Mouse (Mus musculus) lung, postnatal 0 days (tissue): Measurements from ENCODE around the gene B430306N03Rik. TPM values are rescaled to one million over a fixed set of nuclear protein-coding genes. Genes with fewer than 3 reads are reported as not detected.

Source experiments
- ATAC-seq: fragments of 200-750 bp; cut with Nextera tagmentation; 2 replicates; pipeline ENCODE4 v1.8.0; 2017; ENCODE audit warnings: moderate library complexity
- DNase-seq: peaks from one replicate; pipeline ENCODE4 v3.0.0-alpha.2; 2016; ENCODE audit warnings: low spot score
- H3K27ac ChIP-seq: fragments of 300-500 bp; sonication (generic); 2 replicates; pipeline ENCODE4 v1.5.1; 2014; ENCODE audit warnings: antibody characterized with exemption, mild to moderate bottlenecking, low read length, mixed read lengths
- H3K27me3 ChIP-seq: fragments of 300-500 bp; sonication (generic); replicated peaks from 2 replicates; pipeline ENCODE4 v1.6.1; 2014; ENCODE audit warnings: low read length, mixed read lengths; ENCODE audit not compliant: insufficient read depth
- H3K36me3 ChIP-seq: fragments of 300-500 bp; sonication (generic); 2 replicates; pipeline ENCODE4 v1.6.1; 2014; ENCODE audit warnings: low read length, mixed read lengths; ENCODE audit not compliant: insufficient read depth
- H3K4me1 ChIP-seq: fragments of 300-500 bp; sonication (generic); 2 replicates; pipeline ENCODE4 v1.6.1; 2014; ENCODE audit warnings: antibody characterized with exemption, low read depth, low read length, mixed read lengths; ENCODE audit not compliant: insufficient read depth
- H3K4me2 ChIP-seq: fragments of 300-500 bp; sonication (generic); replicated peaks from 2 replicates; pipeline ENCODE4 v1.6.1; 2014; ENCODE audit warnings: low read depth, mild to moderate bottlenecking, low read length, moderate library complexity, mixed read lengths
- H3K4me3 ChIP-seq: fragments of 300-500 bp; sonication (generic); 2 replicates; pipeline ENCODE4 v1.5.1; 2014; ENCODE audit warnings: low read depth, low read length
- H3K9ac ChIP-seq: fragments of 300-500 bp; sonication (generic); replicated peaks from 2 replicates; pipeline ENCODE4 v1.6.1; 2014; ENCODE audit warnings: low read depth, mild to moderate bottlenecking
- H3K9me3 ChIP-seq: fragments of 300-500 bp; sonication (generic); 2 replicates; pipeline ENCODE4 v1.6.1; 2016; ENCODE audit warnings: low read length, mixed read lengths
- CTCF ChIP-seq: IDR thresholded peaks from 2 replicates; pipeline ENCODE4 v1.5.1; 2016; ENCODE audit warnings: antibody characterized with exemption, mild to moderate bottlenecking
- EP300 ChIP-seq: IDR thresholded peaks from 2 replicates; pipeline ENCODE4 v1.6.1; 2016; ENCODE audit warnings: antibody characterized with exemption, mild to moderate bottlenecking, control low read depth
- WGBS: fragments of 180-500 bp; shearing (Covaris S2); extraction: QIAGEN DNeasy Blood & Tissue Kit; methylation state at CpG from one replicate; pipeline ENCODE4 v1.1.7; 2014; 5-methylcytosine and 5-hydroxymethylcytosine counted together
- polyA plus RNA-seq: library from polyadenylated mRNA; unstranded; fragments of >200 nt; fragmentation: Nextera tagmentation; extraction: Ambion mirVana; gene quantifications from 2 replicates; pipeline ENCODE4 v1.2.1, GENCODE M21; 2015

The B430306N03Rik gene
- polyA plus RNA-seq, 1 experiment from 2014 or later, result 0.58 TPM

- no peaks in the 10 kb centered on the region for H3K27me3 ChIP-seq
- H3K36me3 ChIP-seq, result no peaks in the 10 kb centered on the region
- H3K9me3 ChIP-seq, result no peaks in the 10 kb centered on the region
- no peak overlapping the region for H3K9ac ChIP-seq
- ATAC-seq, result no peak
- 64% methylated on average over 3 of the region's 3 CpGs for WGBS
- no peak overlapping the region for H3K27ac ChIP-seq
- no peak for DNase-seq
- H3K4me3 ChIP-seq, result no peak overlapping the region
- H3K4me2 ChIP-seq, result no peak overlapping the region
- no peaks in the 10 kb centered on the region for H3K4me1 ChIP-seq
- no peak for TF ChIP-seq CTCF
- TF ChIP-seq EP300, result no peak
Measured at GRCm38 (mm10) chr17:48323236-48323635, 7.3 kb downstream of the B430306N03Rik start.

- TF ChIP-seq CTCF (no peak), EP300 (no peak)
- Histone ChIP-seq H3K27me3 (no peaks in the 10 kb centered on the region), H3K9ac (no peak overlapping the region), H3K9me3 (no peaks in the 10 kb centered on the region), H3K27ac (no peak overlapping the region), H3K4me3 (no peak overlapping the region), H3K4me2 (no peak overlapping the region), H3K36me3 (no peaks in the 10 kb centered on the region), H3K4me1 (no peaks in the 10 kb centered on the region)
- no peak for ATAC-seq
- WGBS, result 74% methylated on average over 5 of the region's 5 CpGs
- DNase-seq, result peak; percentile 53
Measured at GRCm38 (mm10) chr17:48324258-48324657, 8.3 kb downstream of the B430306N03Rik start.

DNA sequence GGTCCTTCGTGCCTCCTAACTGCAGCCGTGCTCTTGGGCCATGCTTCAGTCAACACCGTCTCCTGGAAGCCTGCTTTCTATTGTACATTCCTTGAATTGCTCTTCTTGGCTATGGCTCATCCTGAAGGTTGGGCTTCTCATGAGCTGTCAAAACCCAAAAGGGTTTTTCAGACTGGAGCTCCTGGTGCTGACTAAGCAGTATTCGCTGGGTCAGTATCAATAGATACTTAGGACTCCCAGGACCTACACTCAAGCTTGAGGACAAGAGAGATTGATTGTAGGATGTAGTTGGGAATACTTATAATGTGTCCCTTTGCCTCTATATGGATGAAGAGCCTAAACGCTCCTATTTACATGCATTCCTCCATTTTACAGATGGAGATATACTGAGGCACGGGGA is 9.2 kb downstream of the B430306N03Rik start:
- TF ChIP-seq EP300, result no peak
- no peak for TF ChIP-seq CTCF
- Histone ChIP-seq H3K36me3 (no peaks in the 10 kb centered on the region), H3K9ac (no peak overlapping the region), H3K4me1 (no peaks in the 10 kb centered on the region), H3K4me3 (no peak overlapping the region), H3K27me3 (no peaks in the 10 kb centered on the region), H3K9me3 (no peaks in the 10 kb centered on the region), H3K27ac (no peak overlapping the region), H3K4me2 (no peak overlapping the region)
- DNase-seq (no peak), ATAC-seq (no peak)
- 89% methylated on average over 6 of the region's 6 CpGs for WGBS

- H3K9me3 ChIP-seq, result no peaks in the 10 kb centered on the region
- WGBS, result 70% methylated on average over 11 of the region's 11 CpGs
Measured at GRCm38 (mm10) chr17:48325638-48326037, 9.7 kb downstream of the B430306N03Rik start.

GRCm38 (mm10) chr17:48326656-48327055 is 10.7 kb downstream of the B430306N03Rik start:
- TF ChIP-seq CTCF (no peak), EP300 (no peak)
- no peak overlapping the region for H3K4me2 ChIP-seq
- H3K27me3 ChIP-seq, result no peaks in the 10 kb centered on the region
- no peak overlapping the region for H3K27ac ChIP-seq
- no peak overlapping the region for H3K9ac ChIP-seq
- H3K36me3 ChIP-seq, result no peaks in the 10 kb centered on the region
- no peak for ATAC-seq
- H3K9me3 ChIP-seq, result no peaks in the 10 kb centered on the region
- H3K4me1 ChIP-seq, result no peaks in the 10 kb centered on the region
- DNase-seq, result no peak
- 73% methylated on average over 4 of the region's 4 CpGs for WGBS
- no peak overlapping the region for H3K4me3 ChIP-seq

More at GRCm38 (mm10) chr17:48325638-48326037, 9.7 kb downstream of the B430306N03Rik start:
- TF ChIP-seq CTCF (no peak), EP300 (no peak)
- Histone ChIP-seq H3K36me3 (no peaks in the 10 kb centered on the region), H3K27ac (no peak overlapping the region), H3K9ac (no peak overlapping the region), H3K4me2 (no peak overlapping the region), H3K4me3 (no peak overlapping the region), H3K4me1 (no peaks in the 10 kb centered on the region), H3K27me3 (no peaks in the 10 kb centered on the region)
- DNase-seq (no peak), ATAC-seq (no peak)

DNA sequence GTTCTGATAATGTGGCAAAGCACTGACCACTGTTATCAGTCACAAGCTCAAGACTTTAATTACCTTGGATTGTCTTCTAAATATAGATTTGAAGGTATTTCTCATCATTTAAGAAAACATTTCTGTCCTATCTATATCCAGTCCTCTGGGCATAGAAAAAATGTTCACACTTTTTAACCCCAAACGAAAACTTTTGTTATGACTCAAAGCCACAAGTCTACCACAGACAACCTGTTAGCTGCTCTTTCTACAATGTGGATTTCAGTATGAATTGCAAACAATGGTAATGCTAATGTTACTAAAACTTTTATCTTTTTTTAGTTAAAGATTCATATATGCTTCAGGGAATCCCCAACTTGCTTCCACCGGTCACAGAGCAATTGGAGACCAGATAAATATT is 16.6 kb downstream of the B430306N03Rik start:
- TF ChIP-seq CTCF (no peak), EP300 (no peak)
- Histone ChIP-seq H3K27ac (no peak overlapping the region), H3K27me3 (no peaks in the 10 kb centered on the region), H3K9me3 (no peaks in the 10 kb centered on the region), H3K4me2 (no peak overlapping the region), H3K4me3 (no peak overlapping the region), H3K4me1 (no peaks in the 10 kb centered on the region), H3K36me3 (no peaks in the 10 kb centered on the region), H3K9ac (no peak overlapping the region)
- 84% methylated on average over 2 of the region's 2 CpGs for WGBS
- no peak for ATAC-seq
- no peak for DNase-seq

GRCm38 (mm10) chr17:48334186-48334585 is 18.2 kb downstream of the B430306N03Rik start:
- H3K9ac ChIP-seq, result no peak overlapping the region
- TF ChIP-seq EP300 (no peak), CTCF (no peak)
- no peak overlapping the region for H3K4me2 ChIP-seq
- 88% methylated on average over 4 of the region's 4 CpGs for WGBS
- H3K4me3 ChIP-seq, result no peak overlapping the region
- DNase-seq (no peak), ATAC-seq (no peak)
- no peak overlapping the region for H3K27ac ChIP-seq
- H3K36me3 ChIP-seq, result no peaks in the 10 kb centered on the region
- no peaks in the 10 kb centered on the region for H3K4me1 ChIP-seq
- H3K27me3 ChIP-seq, result no peaks in the 10 kb centered on the region
- no peaks in the 10 kb centered on the region for H3K9me3 ChIP-seq
